Comparison of ENCODE assay signal across 8 mouse cellular contexts in the genomic region with DNA sequence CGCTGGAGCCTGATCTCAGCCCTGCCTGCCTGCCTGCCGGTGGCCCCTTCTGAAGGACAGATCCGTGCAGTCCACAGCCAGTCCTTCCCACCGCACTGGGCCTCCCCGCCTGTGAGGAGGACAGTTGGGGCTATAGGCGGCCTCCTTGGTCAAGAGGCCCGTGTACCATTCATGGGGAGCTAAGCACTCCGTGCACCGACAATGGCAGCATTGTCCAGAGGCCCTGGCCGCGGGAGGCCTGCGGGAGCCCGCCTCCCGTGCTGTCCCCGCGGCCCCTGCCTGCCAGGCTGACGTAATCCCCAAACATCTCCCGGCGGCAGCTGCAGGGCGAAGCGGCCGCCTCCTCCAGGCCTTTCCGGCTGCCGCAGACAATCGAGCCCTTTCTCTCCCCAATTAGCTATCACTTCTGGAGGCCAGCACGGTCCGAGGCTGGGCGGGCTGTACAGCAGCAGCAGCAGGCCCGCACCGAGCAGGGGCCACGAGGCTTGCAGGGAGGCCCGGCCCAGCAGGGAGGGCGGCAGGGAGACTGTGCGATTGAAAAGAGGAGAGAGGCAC. TPM values are rescaled to one million over a fixed set of nuclear protein-coding genes. Genes with fewer than 3 reads are reported as not detected.
A peak's percentile ranks its signal among the peaks of the same experiment; 100 is the strongest.
DNase-seq lines count a peak whose midpoint lies in the region; ATAC-seq lines count a peak whose summit lies in the region.

No protein-coding gene starts in this region.

- peaks cover 20% of the 10 kb centered on the region for H3K4me1 ChIP-seq in intestine, embryonic 14.5 days (replicated peaks; ENCODE audit: control insufficient read depth, insufficient read depth, low read length)

- H3K36me3 ChIP-seq in intestine, embryonic 14.5 days (ENCODE audit: control insufficient read depth, insufficient read depth, low read length): no peaks in the 10 kb centered on the region

- peak overlapping the region; percentile 63 for H3K9ac ChIP-seq in intestine, embryonic 14.5 days (ENCODE audit: low read length)

- peak overlapping the region; percentile 8; the same call in 1 of the 2 replicates for H3K4me3 ChIP-seq in intestine, embryonic 14.5 days (ENCODE audit: low read depth, low read length)

- H3K4me2 ChIP-seq in intestine, embryonic 14.5 days (ENCODE audit: low read length): peak overlapping the region; percentile 45

- H3K27me3 ChIP-seq in intestine, embryonic 14.5 days (replicated peaks; ENCODE audit: control insufficient read depth, insufficient read depth, low read length): no peaks in the 10 kb centered on the region

- 1% methylated on average over 28 of the region's 34 CpGs for WGBS in intestine, embryonic 14.5 days

- DNase-seq in adrenal gland, postnatal 10 days: peak; percentile 80
- peak; percentile 88 for DNase-seq in embryo, embryonic 10.5 days (ENCODE audit: low spot score)
- DNase-seq in gastrocnemius, postnatal 25 days: peak; percentile 76
- peak; percentile 88 for DNase-seq in intestine, embryonic 14.5 days (ENCODE audit: low spot score)
- DNase-seq in left cerebral cortex, postnatal 36 days (ENCODE audit: low spot score in 2 of 2): peak; percentile 64 to 65
- DNase-seq in right cerebral cortex, postnatal 36 days (ENCODE audit: low spot score in 2 of 2): peak; percentile 58 to 62
- no peak for DNase-seq in natural killer cell, adult 2 months (ENCODE audit: low spot score in 2 of 2)

- peaks cover 5% of the 10 kb centered on the region; the same call in 1 of the 2 replicates for H3K9me3 ChIP-seq in intestine, embryonic 14.5 days (ENCODE audit: control insufficient read depth, low read length)

- peak; percentile 89 for ATAC-seq in intestine, embryonic 14.5 days (replicated peaks; ENCODE audit: low FRiP score, low TSS enrichment, low read depth)
- peak; percentile 65 for ATAC-seq in megakaryocyte progenitor cell, adult 5-6 weeks (replicated peaks; ENCODE audit: poor library complexity)

- H3K27ac ChIP-seq in intestine, embryonic 14.5 days (ENCODE audit: low read depth): peak overlapping the region; percentile 97

- intact Hi-C loops in left cerebral cortex, postnatal 36 days (cut with DNase I): no loop called here

RNA-seq across cellular contexts. Expression of gene 1810010D01Rik, which starts 1.8 kb away (rescaled TPM):
- total RNA-seq in adrenal gland, postnatal 10 days (2021): under 1 TPM in 1 of 2 experiments, not detected in 1; 0.58 TPM
- total RNA-seq in gastrocnemius, postnatal 25 days (2021): not detected
- polyA plus RNA-seq in intestine, embryonic 14.5 days (2014; fragmentation: Nextera tagmentation; extraction: Ambion mirVana): 0.69 and 2.1 TPM in 2 replicates
- total RNA-seq in left cerebral cortex, postnatal 36 days (2021): under 1 TPM in 1 of 2 experiments, not detected in 1; 0.63 TPM
- total RNA-seq in megakaryocyte progenitor cell, adult 5-6 weeks (2015): not detected in 2 replicates
- total RNA-seq in megakaryocyte progenitor cell, adult 5-6 weeks (2017): not detected in 2 replicates

Comparison
In these comparisons a context has a peak if more than half of its experiments do, and no peak if none do; other contexts are left out.
1. DNase-seq: peak in adrenal gland, postnatal 10 days (single experiment), embryo, embryonic 10.5 days (single experiment), gastrocnemius, postnatal 25 days (single experiment), intestine, embryonic 14.5 days (single experiment), left cerebral cortex, postnatal 36 days (2 of 2) and right cerebral cortex, postnatal 36 days (2 of 2); none in natural killer cell, adult 2 months (0 of 2).